Mouse (Mus musculus) CH12.LX (cell line): ENCODE data around the gene Cdh15.

Experiments
- CTCF ChIP-seq, 2 experiments: IDR thresholded peaks in 1 of 2; conservative IDR thresholded peaks in 1 of 2; 2 replicates each; pipeline ENCODE4 v1.5.1; 2011 to 2012; ENCODE audit warnings: low read depth in 2 of 2, low read length in 2 of 2, improper control_type of control experiment in 1 of 2, inconsistent platforms in 1 of 2, mild to moderate bottlenecking in 1 of 2, moderate library complexity in 1 of 2
- EP300 ChIP-seq: IDR thresholded peaks from 2 replicates; pipeline ENCODE4 v1.6.1; 2011; ENCODE audit warnings: low read length, improper control_type of control experiment
- JUND ChIP-seq: conservative IDR thresholded peaks from 2 replicates; pipeline ENCODE4 v1.6.1; 2011; ENCODE audit warnings: low read depth, low read length, improper control_type of control experiment
- MAX ChIP-seq: IDR thresholded peaks from 2 replicates; pipeline ENCODE4 v1.6.1; 2011; ENCODE audit warnings: low read length, improper control_type of control experiment
- MYC ChIP-seq: IDR thresholded peaks from 2 replicates; pipeline ENCODE4 v1.6.1; 2011; ENCODE audit warnings: low read depth, mild to moderate bottlenecking, improper control_type of control experiment, low read length
- POLR2AphosphoS2 ChIP-seq: IDR thresholded peaks from 2 replicates; pipeline ENCODE4 v1.6.1; 2011; ENCODE audit warnings: low read depth, low read length, improper control_type of control experiment
- TCF12 ChIP-seq: IDR thresholded peaks from 2 replicates; pipeline ENCODE4 v1.6.1; 2014; ENCODE audit warnings: low read depth, mild to moderate bottlenecking, inconsistent platforms, low read length, improper control_type of control experiment

DNA sequence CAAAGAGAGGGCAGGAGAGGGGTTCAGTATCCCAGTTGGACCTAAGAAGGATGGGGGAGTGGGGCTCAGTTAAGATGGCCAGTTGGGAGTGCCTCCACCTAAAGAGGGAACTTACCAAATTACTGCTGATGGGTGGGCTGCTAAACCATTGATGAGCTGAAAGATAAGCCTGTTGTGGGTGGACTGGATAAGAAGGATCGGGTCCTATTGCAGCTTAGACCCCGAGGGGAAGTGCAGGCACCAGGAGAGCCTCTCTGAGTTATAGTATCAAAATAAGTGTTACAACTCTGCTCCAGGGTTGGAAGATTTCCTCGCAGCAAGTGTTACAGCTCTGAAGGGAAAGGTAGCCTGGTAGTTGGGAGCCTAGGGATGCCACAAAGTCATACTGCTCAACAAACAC is 3.6 kb upstream of the Cdh15 start:
- TF ChIP-seq CTCF (conservative IDR thresholded peaks at IDR 0.05 in 1 of 2, IDR thresholded peaks at IDR 0.05 in 1 of 2; ENCODE audit: low read depth in 2 of 2, low read length in 2 of 2), result no peak
- no peak for TF ChIP-seq TCF12
- TF ChIP-seq MYC, result no peak
- no peak for TF ChIP-seq JUND
- TF ChIP-seq MAX, result no peak
- no peak for TF ChIP-seq EP300
- TF ChIP-seq POLR2AphosphoS2, result no peak
